Mouse (Mus musculus) retina, postnatal 1 day (tissue): ENCODE results near the gene Pou2f1.

Experiments used
- DNase-seq: peaks from one replicate; pipeline ENCODE4 v3.0.0-alpha.2; 2012

Pou2f1 gene

GRCm38 (mm10) chr1:165948214-165948813 lies 54.2 kb downstream of the Pou2f1 start:
- DNase-seq = no peak

- no peak for DNase-seq
Observed at GRCm38 (mm10) chr1:165943270-165943669, 59.2 kb downstream of the Pou2f1 start.

GRCm38 (mm10) chr1:165935466-165935818 lies 67.0 kb downstream of the Pou2f1 start:
- DNase-seq = no peak

GRCm38 (mm10) chr1:165934648-165935465 lies 67.6 kb downstream of the Pou2f1 start:
- DNase-seq = peak; percentile 96

- no peak for DNase-seq
Observed at GRCm38 (mm10) chr1:165933915-165934647, 68.4 kb downstream of the Pou2f1 start.

GRCm38 (mm10) chr1:165932842-165933241 lies 69.6 kb downstream of the Pou2f1 start:
- no peak for DNase-seq

- no peak for DNase-seq
Observed at GRCm38 (mm10) chr1:165930510-165930909, 72.0 kb downstream of the Pou2f1 start.

GRCm38 (mm10) chr1:165927507-165928279 lies 74.8 kb downstream of the Pou2f1 start:
- DNase-seq = no peak

GRCm38 (mm10) chr1:165925207-165925606 lies 77.3 kb downstream of the Pou2f1 start:
- no peak for DNase-seq

- no peak for DNase-seq
Observed at GRCm38 (mm10) chr1:165922488-165922887, 80.0 kb downstream of the Pou2f1 start.

- no peak for DNase-seq
Observed at GRCm38 (mm10) chr1:165921026-165921425, 81.5 kb downstream of the Pou2f1 start.

- DNase-seq = no peak
Observed at GRCm38 (mm10) chr1:165914416-165914801, 88.1 kb downstream of the Pou2f1 start.

GRCm38 (mm10) chr1:165913720-165914415 lies 88.6 kb downstream of the Pou2f1 start:
- DNase-seq = peak; percentile 44

GRCm38 (mm10) chr1:165909471-165909870 lies 93.0 kb downstream of the Pou2f1 start:
- no peak for DNase-seq

- DNase-seq = no peak
Observed at GRCm38 (mm10) chr1:165908806-165909205, 93.7 kb downstream of the Pou2f1 start.

- DNase-seq = no peak
Observed at GRCm38 (mm10) chr1:165908153-165908552, 94.3 kb downstream of the Pou2f1 start.

GRCm38 (mm10) chr1:165903596-165903995 lies 98.9 kb downstream of the Pou2f1 start:
- DNase-seq = peak; percentile 74

- no peak for DNase-seq
Observed at GRCm38 (mm10) chr1:165891686-165892085, 110.8 kb downstream of the Pou2f1 start.

GRCm38 (mm10) chr1:165882146-165882900 lies 120.2 kb downstream of the Pou2f1 start:
- no peak for DNase-seq

GRCm38 (mm10) chr1:165878751-165879150 lies 123.7 kb downstream of the Pou2f1 start:
- no peak for DNase-seq

- DNase-seq = no peak
Observed at GRCm38 (mm10) chr1:165875520-165876284, 126.8 kb downstream of the Pou2f1 start.
